Mouse (Mus musculus): ENCODE results near the gene Spata1. TPM values are rescaled to one million over a fixed set of nuclear protein-coding genes. Genes with fewer than 3 reads are reported as not detected.

The Spata1 gene
- polyA plus RNA-seq, 1 experiment from 2014 or later, result 7.4 TPM

GRCm38 (mm10) chr3:146447598-146447997 is 52.0 kb downstream of the Spata1 start:
- H3K9me3 ChIP-seq (ENCODE audit: control insufficient read depth, low read length), result no peaks in the 10 kb centered on the region
- H3K27me3 ChIP-seq (ENCODE audit: control insufficient read depth, insufficient read depth, low read length), result no peaks in the 10 kb centered on the region
- no peak for ATAC-seq (ENCODE audit: low FRiP score)
- no peaks in the 10 kb centered on the region; the same call in 1 of the 2 replicates for H3K4me1 ChIP-seq (replicated peaks; ENCODE audit: control insufficient read depth, insufficient read depth, low read length)
- H3K4me3 ChIP-seq (ENCODE audit: low read depth, low read length), result no peak overlapping the region
- no peak overlapping the region for H3K27ac ChIP-seq (ENCODE audit: low read depth, low read length)
- 89% methylated on average over 3 of the region's 3 CpGs for WGBS
- H3K4me2 ChIP-seq (replicated peaks; ENCODE audit: low read depth, low read length), result no peak overlapping the region
- H3K9ac ChIP-seq (ENCODE audit: low read depth, low read length), result no peak overlapping the region
- H3K36me3 ChIP-seq (ENCODE audit: control insufficient read depth, insufficient read depth, low read length), result no peaks in the 10 kb centered on the region
- DNase-seq (ENCODE audit: low spot score), result no peak

GRCm38 (mm10) chr3:146447156-146447555 is 52.4 kb downstream of the Spata1 start:
- no peaks in the 10 kb centered on the region for H3K36me3 ChIP-seq (ENCODE audit: control insufficient read depth, insufficient read depth, low read length)
- no peak overlapping the region for H3K9ac ChIP-seq (ENCODE audit: low read depth, low read length)
- 92% methylated on average over 5 of the region's 5 CpGs for WGBS
- no peak overlapping the region for H3K4me3 ChIP-seq (ENCODE audit: low read depth, low read length)
- no peaks in the 10 kb centered on the region for H3K27me3 ChIP-seq (ENCODE audit: control insufficient read depth, insufficient read depth, low read length)
- no peaks in the 10 kb centered on the region for H3K9me3 ChIP-seq (ENCODE audit: control insufficient read depth, low read length)
- ATAC-seq (ENCODE audit: low FRiP score) (no peak), DNase-seq (ENCODE audit: low spot score) (no peak)
- no peak overlapping the region for H3K27ac ChIP-seq (ENCODE audit: low read depth, low read length)
- H3K4me2 ChIP-seq (replicated peaks; ENCODE audit: low read depth, low read length), result no peak overlapping the region
- H3K4me1 ChIP-seq (replicated peaks; ENCODE audit: control insufficient read depth, insufficient read depth, low read length), result no peaks in the 10 kb centered on the region; the same call in 1 of the 2 replicates

- 94% methylated on average over 7 of the region's 7 CpGs for WGBS
These were observed 54.7 kb downstream of the Spata1 start for GRCm38 (mm10) chr3:146444880-146445279.

GRCm38 (mm10) chr3:146443380-146443779 is 56.2 kb downstream of the Spata1 start:
- Histone ChIP-seq H3K4me1 (replicated peaks; ENCODE audit: control insufficient read depth, insufficient read depth, low read length) (no peaks in the 10 kb centered on the region), H3K4me3 (ENCODE audit: low read depth, low read length) (no peak overlapping the region)

More at GRCm38 (mm10) chr3:146444880-146445279, 54.7 kb downstream of the Spata1 start:
- Histone ChIP-seq H3K36me3 (ENCODE audit: control insufficient read depth, insufficient read depth, low read length) (no peaks in the 10 kb centered on the region), H3K4me1 (replicated peaks; ENCODE audit: control insufficient read depth, insufficient read depth, low read length) (no peaks in the 10 kb centered on the region), H3K9ac (ENCODE audit: low read depth, low read length) (no peak overlapping the region), H3K9me3 (ENCODE audit: control insufficient read depth, low read length) (no peaks in the 10 kb centered on the region), H3K4me2 (replicated peaks; ENCODE audit: low read depth, low read length) (no peak overlapping the region), H3K27ac (ENCODE audit: low read depth, low read length) (no peak overlapping the region), H3K4me3 (ENCODE audit: low read depth, low read length) (no peak overlapping the region), H3K27me3 (ENCODE audit: control insufficient read depth, insufficient read depth, low read length) (no peaks in the 10 kb centered on the region)
- DNase-seq (ENCODE audit: low spot score), result no peak
- no peak for ATAC-seq (ENCODE audit: low FRiP score)

GRCm38 (mm10) chr3:146442936-146443335 is 56.6 kb downstream of the Spata1 start:
- WGBS, result 92% methylated on average over 8 of the region's 8 CpGs
- Histone ChIP-seq H3K4me2 (replicated peaks; ENCODE audit: low read depth, low read length) (no peak overlapping the region), H3K27ac (ENCODE audit: low read depth, low read length) (no peak overlapping the region), H3K4me1 (replicated peaks; ENCODE audit: control insufficient read depth, insufficient read depth, low read length) (no peaks in the 10 kb centered on the region), H3K36me3 (ENCODE audit: control insufficient read depth, insufficient read depth, low read length) (0 out of 2 replicates have a peak, but pooled peaks cover 2% of the 10 kb centered on the region), H3K9ac (ENCODE audit: low read depth, low read length) (no peak overlapping the region), H3K27me3 (ENCODE audit: control insufficient read depth, insufficient read depth, low read length) (no peaks in the 10 kb centered on the region), H3K9me3 (ENCODE audit: control insufficient read depth, low read length) (no peaks in the 10 kb centered on the region), H3K4me3 (ENCODE audit: low read depth, low read length) (no peak overlapping the region)
- ATAC-seq (ENCODE audit: low FRiP score) (no peak), DNase-seq (ENCODE audit: low spot score) (no peak)

More at GRCm38 (mm10) chr3:146443380-146443779, 56.2 kb downstream of the Spata1 start:
- ATAC-seq (ENCODE audit: low FRiP score) (no peak), DNase-seq (ENCODE audit: low spot score) (no peak)
- Histone ChIP-seq H3K4me2 (replicated peaks; ENCODE audit: low read depth, low read length) (no peak overlapping the region), H3K27ac (ENCODE audit: low read depth, low read length) (no peak overlapping the region), H3K36me3 (ENCODE audit: control insufficient read depth, insufficient read depth, low read length) (no peaks in the 10 kb centered on the region), H3K9ac (ENCODE audit: low read depth, low read length) (no peak overlapping the region), H3K27me3 (ENCODE audit: control insufficient read depth, insufficient read depth, low read length) (no peaks in the 10 kb centered on the region), H3K9me3 (ENCODE audit: control insufficient read depth, low read length) (no peaks in the 10 kb centered on the region)
- 92% methylated on average over 7 of the region's 7 CpGs for WGBS

GRCm38 (mm10) chr3:146442484-146442883 is 57.1 kb downstream of the Spata1 start:
- no peak for DNase-seq (ENCODE audit: low spot score)
- H3K4me2 ChIP-seq (replicated peaks; ENCODE audit: low read depth, low read length), result no peak overlapping the region
- no peak overlapping the region for H3K4me3 ChIP-seq (ENCODE audit: low read depth, low read length)
- ATAC-seq (ENCODE audit: low FRiP score), result no peak
- 0 out of 2 replicates have a peak, but pooled peaks cover 2% of the 10 kb centered on the region for H3K36me3 ChIP-seq (ENCODE audit: control insufficient read depth, insufficient read depth, low read length)
- WGBS, result 91% methylated on average over 7 of the region's 7 CpGs
- H3K27me3 ChIP-seq (ENCODE audit: control insufficient read depth, insufficient read depth, low read length), result no peaks in the 10 kb centered on the region
- no peaks in the 10 kb centered on the region for H3K9me3 ChIP-seq (ENCODE audit: control insufficient read depth, low read length)
- no peak overlapping the region for H3K9ac ChIP-seq (ENCODE audit: low read depth, low read length)
- no peak overlapping the region for H3K27ac ChIP-seq (ENCODE audit: low read depth, low read length)
- H3K4me1 ChIP-seq (replicated peaks; ENCODE audit: control insufficient read depth, insufficient read depth, low read length), result no peaks in the 10 kb centered on the region

- Histone ChIP-seq H3K27ac (ENCODE audit: low read depth, low read length) (no peak overlapping the region), H3K9me3 (ENCODE audit: control insufficient read depth, low read length) (no peaks in the 10 kb centered on the region), H3K4me3 (ENCODE audit: low read depth, low read length) (no peak overlapping the region), H3K36me3 (ENCODE audit: control insufficient read depth, insufficient read depth, low read length) (0 out of 2 replicates have a peak, but pooled peaks cover 2% of the 10 kb centered on the region), H3K27me3 (ENCODE audit: control insufficient read depth, insufficient read depth, low read length) (no peaks in the 10 kb centered on the region), H3K4me2 (replicated peaks; ENCODE audit: low read depth, low read length) (no peak overlapping the region), H3K9ac (ENCODE audit: low read depth, low read length) (no peak overlapping the region), H3K4me1 (replicated peaks; ENCODE audit: control insufficient read depth, insufficient read depth, low read length) (no peaks in the 10 kb centered on the region)
- DNase-seq (ENCODE audit: low spot score) (no peak), ATAC-seq (ENCODE audit: low FRiP score) (no peak)
- WGBS, result 82% methylated on average over 7 of the region's 7 CpGs
These were observed 59.1 kb downstream of the Spata1 start for GRCm38 (mm10) chr3:146440422-146440821.

- Histone ChIP-seq H3K36me3 (ENCODE audit: control insufficient read depth, insufficient read depth, low read length) (0 out of 2 replicates have a peak, but pooled peaks cover 2% of the 10 kb centered on the region), H3K27me3 (ENCODE audit: control insufficient read depth, insufficient read depth, low read length) (no peaks in the 10 kb centered on the region), H3K4me3 (ENCODE audit: low read depth, low read length) (no peak overlapping the region), H3K27ac (ENCODE audit: low read depth, low read length) (no peak overlapping the region), H3K4me1 (replicated peaks; ENCODE audit: control insufficient read depth, insufficient read depth, low read length) (no peaks in the 10 kb centered on the region), H3K9me3 (ENCODE audit: control insufficient read depth, low read length) (no peaks in the 10 kb centered on the region), H3K4me2 (replicated peaks; ENCODE audit: low read depth, low read length) (no peak overlapping the region), H3K9ac (ENCODE audit: low read depth, low read length) (no peak overlapping the region)
- DNase-seq (ENCODE audit: low spot score) (no peak), ATAC-seq (ENCODE audit: low FRiP score) (no peak)
- 93% methylated on average over 12 of the region's 12 CpGs for WGBS
These were observed 59.5 kb downstream of the Spata1 start for GRCm38 (mm10) chr3:146440011-146440410.

- Histone ChIP-seq H3K4me3 (ENCODE audit: low read depth, low read length) (no peak overlapping the region), H3K4me2 (replicated peaks; ENCODE audit: low read depth, low read length) (no peak overlapping the region), H3K9ac (ENCODE audit: low read depth, low read length) (no peak overlapping the region), H3K9me3 (ENCODE audit: control insufficient read depth, low read length) (no peaks in the 10 kb centered on the region), H3K27me3 (ENCODE audit: control insufficient read depth, insufficient read depth, low read length) (no peaks in the 10 kb centered on the region), H3K4me1 (replicated peaks; ENCODE audit: control insufficient read depth, insufficient read depth, low read length) (no peaks in the 10 kb centered on the region), H3K27ac (ENCODE audit: low read depth, low read length) (no peak overlapping the region), H3K36me3 (ENCODE audit: control insufficient read depth, insufficient read depth, low read length) (0 out of 2 replicates have a peak, but pooled peaks cover 2% of the 10 kb centered on the region)
- 95% methylated on average over 8 of the region's 8 CpGs for WGBS
- DNase-seq (ENCODE audit: low spot score), result no peak
- ATAC-seq (ENCODE audit: low FRiP score), result no peak
These were observed 63.4 kb downstream of the Spata1 start for GRCm38 (mm10) chr3:146436114-146436513.
